Mouse (Mus musculus): Measurements from ENCODE around the gene Zfp788.

- TF ChIP-seq CTCF (IDR thresholded peaks at IDR 0.05; ENCODE audit: low read depth) (no peak), EP300 (optimal IDR thresholded peaks at IDR 0.05) (no peak)
Observed at GRCm38 (mm10) chr7:41598615-41599014, 34.4 kb upstream of the Zfp788 start.

All from stomach, postnatal 0 days (tissue).